Mouse (Mus musculus) intestine, embryonic 14.5 days (tissue): ENCODE data around the gene Rfx8. TPM values are rescaled to one million over a fixed set of nuclear protein-coding genes. Genes with fewer than 3 reads are reported as not detected.

Source experiments
- ATAC-seq: fragments of 200-750 bp; cut with Nextera tagmentation; replicated peaks from 2 replicates; pipeline ENCODE4 v1.8.0; 2017; ENCODE audit warnings: low read depth, moderate number of reproducible peaks, moderate TSS enrichment, moderate library complexity; ENCODE audit not compliant: low FRiP score, low TSS enrichment
- DNase-seq: peaks from one replicate; pipeline ENCODE4 v3.0.0-alpha.2; 2018; ENCODE audit warnings: low spot score
- H3K27ac ChIP-seq: fragments of 300-500 bp; sonication (generic); 2 replicates; pipeline ENCODE4 v1.5.1; 2014; ENCODE audit warnings: low read depth, mild to moderate bottlenecking, control low read depth
- H3K27me3 ChIP-seq: fragments of 300-500 bp; sonication (generic); replicated peaks from 2 replicates; pipeline ENCODE4 v1.6.1; 2014; ENCODE audit warnings: low read length, control low read depth; ENCODE audit not compliant: control insufficient read depth, insufficient read depth
- H3K36me3 ChIP-seq: fragments of 300-500 bp; sonication (generic); 2 replicates; pipeline ENCODE4 v1.6.1; 2014; ENCODE audit warnings: low read length, control low read depth; ENCODE audit not compliant: control insufficient read depth, insufficient read depth
- H3K4me1 ChIP-seq: fragments of 300-500 bp; sonication (generic); replicated peaks from 2 replicates; pipeline ENCODE4 v1.6.1; 2014; ENCODE audit warnings: low read length, control low read depth, mixed read lengths; ENCODE audit not compliant: control insufficient read depth, insufficient read depth
- H3K4me2 ChIP-seq: fragments of 300-500 bp; sonication (generic); 2 replicates; pipeline ENCODE4 v1.6.1; 2014; ENCODE audit warnings: low read length
- H3K4me3 ChIP-seq: fragments of 300-500 bp; sonication (generic); 2 replicates; pipeline ENCODE4 v1.5.1; 2014; ENCODE audit warnings: low read depth, low read length, control low read depth, mixed read lengths
- H3K9ac ChIP-seq: fragments of 300-500 bp; sonication (generic); 2 replicates; pipeline ENCODE4 v1.6.1; 2014; ENCODE audit warnings: mild to moderate bottlenecking, low read length
- H3K9me3 ChIP-seq: fragments of 300-500 bp; sonication (generic); 2 replicates; pipeline ENCODE4 v1.6.1; 2016; ENCODE audit warnings: low read length, control low read depth; ENCODE audit not compliant: control insufficient read depth
- WGBS: fragments of 180-500 bp; shearing (Covaris S2); extraction: QIAGEN DNeasy Blood & Tissue Kit; methylation state at CpG from one replicate; pipeline ENCODE4 v1.1.7; 2014; 5-methylcytosine and 5-hydroxymethylcytosine counted together
- polyA plus RNA-seq: library from polyadenylated mRNA; unstranded; fragments of >200 nt; fragmentation: Nextera tagmentation; extraction: Ambion mirVana; gene quantifications from 2 replicates; pipeline ENCODE4 v1.2.1, GENCODE M21; 2014

The Rfx8 gene
- polyA plus RNA-seq, 1 experiment from 2014 or later, result not detected

DNA sequence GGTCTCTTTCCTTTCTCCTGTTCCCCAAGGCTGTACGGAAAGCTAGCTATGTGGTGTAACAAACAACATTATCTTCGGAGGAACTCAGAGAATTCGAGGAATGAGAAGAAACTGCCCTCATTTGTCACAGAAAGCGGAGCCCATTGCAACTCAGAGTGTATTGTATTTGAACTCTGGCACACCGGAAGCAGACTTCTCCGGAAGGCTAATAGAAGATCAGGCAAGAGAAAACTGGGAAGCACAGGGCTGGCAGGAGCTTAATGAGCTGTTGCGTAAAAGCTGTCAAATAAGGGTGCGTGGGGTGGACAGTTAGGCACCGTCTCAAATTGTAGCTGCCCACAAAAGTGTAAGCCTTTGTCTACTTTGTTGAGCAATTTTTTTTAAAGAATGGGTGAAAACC, 10.7 kb upstream of the Rfx8 start:
- 26% methylated on average over 9 of the region's 9 CpGs for WGBS
- no peak overlapping the region for H3K9ac ChIP-seq
- H3K27ac ChIP-seq, result no peak overlapping the region
- H3K4me2 ChIP-seq, result no peak overlapping the region
- H3K4me1 ChIP-seq, result peaks cover 13% of the 10 kb centered on the region
- DNase-seq (no peak), ATAC-seq (no peak)
- no peaks in the 10 kb centered on the region for H3K36me3 ChIP-seq
- H3K27me3 ChIP-seq, result no peaks in the 10 kb centered on the region
- H3K9me3 ChIP-seq, result no peaks in the 10 kb centered on the region
- H3K4me3 ChIP-seq, result no peak overlapping the region

DNA sequence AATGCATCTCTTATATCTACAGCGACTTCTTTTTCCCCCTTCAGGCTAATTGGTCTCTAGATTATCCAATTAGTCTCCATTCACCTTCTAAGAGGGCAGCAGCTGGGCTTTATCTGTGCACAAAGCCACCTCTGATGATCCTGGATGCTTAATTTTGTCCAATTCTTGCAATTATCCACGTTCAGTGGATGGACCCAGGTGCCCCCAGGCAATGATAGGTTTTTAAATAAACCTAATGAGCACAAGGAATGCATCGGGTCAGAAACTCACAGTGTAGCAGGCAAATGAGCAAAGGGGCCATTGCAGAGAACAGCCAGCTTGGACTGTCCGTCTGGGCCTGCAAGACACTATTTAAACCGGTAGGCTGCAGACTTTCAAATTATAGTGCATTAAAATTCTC, 10.1 kb upstream of the Rfx8 start:
- H3K27me3 ChIP-seq, result no peaks in the 10 kb centered on the region
- H3K4me3 ChIP-seq, result no peak overlapping the region
- DNase-seq (no peak), ATAC-seq (no peak)
- no peaks in the 10 kb centered on the region for H3K36me3 ChIP-seq
- no peak overlapping the region for H3K4me2 ChIP-seq
- WGBS, result 73% methylated on average over 5 of the region's 5 CpGs
- H3K9me3 ChIP-seq, result no peaks in the 10 kb centered on the region
- H3K9ac ChIP-seq, result no peak overlapping the region
- peaks cover 9% of the 10 kb centered on the region for H3K4me1 ChIP-seq
- H3K27ac ChIP-seq, result no peak overlapping the region

DNA sequence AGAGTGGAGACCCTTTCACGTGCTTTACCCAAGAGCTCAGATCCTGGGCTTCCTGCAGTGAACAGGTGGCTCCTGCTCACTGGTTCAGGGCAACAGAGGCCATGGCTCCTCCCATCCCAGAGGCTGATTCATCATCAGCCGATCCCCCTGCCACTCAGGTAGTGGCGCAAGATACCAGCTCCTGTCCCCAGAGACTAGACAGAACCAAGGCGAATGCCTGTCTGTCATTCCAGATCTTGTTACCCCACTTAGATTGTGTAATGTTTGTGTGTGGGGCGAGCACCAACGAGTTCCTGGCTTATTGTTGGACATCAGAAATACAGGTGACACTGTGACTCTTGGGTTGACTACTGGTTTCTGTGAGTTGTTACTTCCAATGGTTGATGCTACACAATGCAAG, 9.1 kb upstream of the Rfx8 start:
- ATAC-seq, result no peak
- 0 out of 2 replicates have a peak, but pooled peaks cover 7% of the 10 kb centered on the region for H3K4me1 ChIP-seq

DNA sequence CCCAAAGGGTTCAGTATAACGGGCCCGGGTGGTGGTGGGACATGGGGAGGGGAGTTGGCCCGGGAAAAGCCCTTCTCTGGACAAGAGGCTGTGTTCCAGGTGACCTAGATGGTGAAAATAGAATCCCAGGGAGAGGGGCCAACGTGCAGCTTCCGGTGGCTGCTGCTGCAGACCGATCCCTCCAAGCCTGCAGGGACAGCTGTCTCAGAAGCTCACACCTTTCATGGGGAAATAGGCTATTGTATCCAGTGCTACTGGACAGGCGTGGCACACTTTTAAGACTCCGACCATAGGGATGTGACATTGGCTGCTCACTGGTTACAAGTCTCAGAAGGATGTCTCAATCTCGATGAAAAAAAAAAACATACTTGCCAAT, 542 bp upstream of the Rfx8 start:
- ATAC-seq (0 out of 2 replicates have a peak, but pooled peaks have one; percentile 36), DNase-seq (no peak)
- peak overlapping the region; percentile 56 for H3K4me3 ChIP-seq

More for the DNA sequence above, 9.1 kb upstream of the Rfx8 start:
- Histone ChIP-seq H3K27me3 (no peaks in the 10 kb centered on the region), H3K9me3 (no peaks in the 10 kb centered on the region), H3K36me3 (no peaks in the 10 kb centered on the region), H3K4me2 (no peak overlapping the region), H3K27ac (no peak overlapping the region), H3K9ac (no peak overlapping the region), H3K4me3 (no peak overlapping the region)
- WGBS, result 87% methylated on average over 6 of the region's 6 CpGs
- DNase-seq, result no peak

DNA sequence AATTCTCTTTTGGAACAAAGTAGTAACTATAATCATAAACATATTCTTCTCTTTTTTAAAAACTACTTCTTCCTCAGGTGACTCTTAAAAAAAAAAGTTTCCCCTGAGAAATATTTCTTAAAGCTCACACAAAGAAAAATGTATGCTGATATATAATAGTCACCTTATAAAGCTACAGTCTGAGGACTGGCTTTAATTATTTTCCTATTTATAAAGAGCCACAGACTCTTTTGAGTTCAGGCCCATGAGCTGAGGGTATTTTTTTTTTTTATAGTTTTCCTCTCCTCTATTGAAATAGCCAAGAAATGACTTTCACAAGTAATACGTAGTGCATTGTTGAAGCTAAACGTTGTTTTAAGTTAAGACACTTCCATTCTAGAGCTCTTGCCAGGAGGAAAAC, 611 bp downstream of the Rfx8 start:
- Histone ChIP-seq H3K36me3 (no peaks in the 10 kb centered on the region), H3K4me1 (peaks cover 8% of the 10 kb centered on the region; the same call in 1 of the 2 replicates), H3K4me2 (peak overlapping the region; percentile 94), H3K9ac (no peak overlapping the region), H3K27me3 (no peaks in the 10 kb centered on the region), H3K9me3 (no peaks in the 10 kb centered on the region), H3K27ac (no peak overlapping the region), H3K4me3 (no peak overlapping the region)
- no peak for ATAC-seq
- no peak for DNase-seq
- WGBS, result 42% methylated on average over 2 of the region's 2 CpGs

More for the DNA sequence above, 542 bp upstream of the Rfx8 start:
- Histone ChIP-seq H3K4me2 (peak overlapping the region; percentile 94), H3K27me3 (no peaks in the 10 kb centered on the region), H3K9ac (no peak overlapping the region), H3K4me1 (peaks cover 8% of the 10 kb centered on the region; the same call in 1 of the 2 replicates), H3K27ac (no peak overlapping the region), H3K36me3 (no peaks in the 10 kb centered on the region), H3K9me3 (no peaks in the 10 kb centered on the region)
- WGBS, result 26% methylated on average over 9 of the region's 9 CpGs

DNA sequence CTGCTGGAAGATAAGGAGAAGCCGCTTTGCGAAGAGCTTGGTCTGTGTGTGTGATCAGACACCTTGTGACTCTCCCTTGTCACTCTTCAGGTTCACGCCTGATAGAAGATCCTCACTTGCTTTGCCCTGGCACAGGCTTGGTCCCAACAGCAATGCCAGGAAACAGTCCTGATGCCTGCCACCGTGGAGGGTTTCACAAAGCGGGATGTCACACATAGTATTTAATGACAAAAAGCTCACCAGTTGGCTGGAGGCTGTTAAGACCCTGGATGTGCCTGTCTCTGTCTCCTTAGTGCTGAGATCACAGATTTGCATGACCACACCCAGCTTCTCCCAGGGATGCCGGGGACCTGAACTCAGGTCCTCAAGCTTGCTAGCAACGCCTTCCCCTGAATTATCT, 5.2 kb downstream of the Rfx8 start:
- no peak overlapping the region for H3K4me3 ChIP-seq
- 91% methylated on average over 7 of the region's 7 CpGs for WGBS
- no peak overlapping the region for H3K4me2 ChIP-seq
- H3K9me3 ChIP-seq, result no peaks in the 10 kb centered on the region
- no peak overlapping the region for H3K9ac ChIP-seq
- no peaks in the 10 kb centered on the region for H3K27me3 ChIP-seq
- H3K4me1 ChIP-seq, result peaks cover 15% of the 10 kb centered on the region; the same call in 1 of the 2 replicates
- no peak for ATAC-seq
- peak overlapping the region; percentile 60; the same call in 1 of the 2 replicates for H3K27ac ChIP-seq
- no peaks in the 10 kb centered on the region for H3K36me3 ChIP-seq
- no peak for DNase-seq

DNA sequence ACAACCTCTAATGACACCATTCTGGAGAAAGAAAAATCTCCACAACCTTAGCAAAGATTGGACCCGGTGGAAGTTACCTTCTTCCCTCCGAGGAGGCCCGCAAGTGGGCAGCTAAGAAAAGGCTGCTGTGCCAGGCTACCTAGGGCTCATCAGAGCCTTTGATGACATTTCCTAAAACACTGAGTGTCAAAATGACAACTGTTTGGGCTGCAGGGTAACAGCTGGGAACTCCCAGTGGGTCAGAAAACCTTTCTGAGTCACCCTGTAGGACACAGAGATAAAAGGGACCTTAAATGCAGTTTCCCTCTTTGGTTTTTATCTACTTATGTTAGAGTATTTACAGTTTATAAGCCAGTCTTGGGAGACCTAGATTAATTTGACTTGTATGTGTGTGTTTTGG, 6.1 kb downstream of the Rfx8 start:
- H3K27me3 ChIP-seq, result no peaks in the 10 kb centered on the region
- DNase-seq (no peak), ATAC-seq (no peak)
- H3K9me3 ChIP-seq, result no peaks in the 10 kb centered on the region
- H3K27ac ChIP-seq, result peak overlapping the region; percentile 60
- no peak overlapping the region for H3K9ac ChIP-seq
- H3K4me2 ChIP-seq, result no peak overlapping the region
- no peaks in the 10 kb centered on the region for H3K36me3 ChIP-seq
- 79% methylated on average over 3 of the region's 3 CpGs for WGBS
- no peak overlapping the region for H3K4me3 ChIP-seq
- H3K4me1 ChIP-seq, result peaks cover 13% of the 10 kb centered on the region; the same call in 1 of the 2 replicates

DNA sequence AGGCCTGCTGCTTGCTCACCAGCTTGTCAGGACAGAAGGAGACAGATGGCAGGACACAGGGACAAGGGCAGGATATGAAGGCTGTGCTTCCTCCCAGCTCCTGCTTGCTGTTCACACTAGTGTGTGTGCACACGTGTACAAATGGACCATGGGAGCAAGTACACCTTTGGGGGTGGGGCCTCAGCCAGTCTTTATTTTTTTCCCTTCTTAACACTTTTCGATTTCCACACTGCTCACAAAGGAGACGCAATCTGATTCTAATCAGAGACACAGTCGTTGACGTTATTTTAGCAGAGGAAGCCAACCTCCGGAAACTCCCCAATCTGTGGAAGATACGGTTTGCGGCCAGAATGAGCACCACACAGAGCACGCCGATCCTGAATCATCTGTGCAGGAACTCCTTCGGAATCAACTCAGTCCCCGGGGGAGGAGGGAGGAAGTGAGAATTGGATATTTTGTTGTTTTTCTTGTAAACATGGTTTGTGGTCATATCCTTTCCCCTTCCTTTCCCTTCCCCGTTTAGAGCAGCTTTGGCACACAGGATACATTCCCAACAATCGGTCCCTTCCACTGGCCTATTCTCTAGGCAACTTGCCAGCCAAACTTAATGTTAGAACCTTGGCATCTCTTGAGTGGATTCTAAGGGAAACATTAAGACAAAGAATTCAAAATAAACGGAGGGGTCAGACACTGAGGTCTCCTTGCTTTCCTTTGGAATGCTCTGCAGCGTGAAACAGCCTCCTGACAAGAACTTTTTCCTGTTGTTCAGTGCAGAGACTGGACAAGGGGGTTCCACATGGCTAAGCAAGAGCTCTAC, 6.7 kb downstream of the Rfx8 start:
- H3K4me3 ChIP-seq, result no peak overlapping the region
- DNase-seq (no peak), ATAC-seq (no peak)
- 0 out of 2 replicates have a peak, but pooled peaks cover 9% of the 10 kb centered on the region for H3K4me1 ChIP-seq
- no peaks in the 10 kb centered on the region for H3K27me3 ChIP-seq
- H3K4me2 ChIP-seq, result no peak overlapping the region
- H3K9me3 ChIP-seq, result no peaks in the 10 kb centered on the region
- H3K36me3 ChIP-seq, result no peaks in the 10 kb centered on the region
- H3K27ac ChIP-seq, result peak overlapping the region; percentile 60
- 60% methylated on average over 16 of the region's 16 CpGs for WGBS
- H3K9ac ChIP-seq, result no peak overlapping the region

DNA sequence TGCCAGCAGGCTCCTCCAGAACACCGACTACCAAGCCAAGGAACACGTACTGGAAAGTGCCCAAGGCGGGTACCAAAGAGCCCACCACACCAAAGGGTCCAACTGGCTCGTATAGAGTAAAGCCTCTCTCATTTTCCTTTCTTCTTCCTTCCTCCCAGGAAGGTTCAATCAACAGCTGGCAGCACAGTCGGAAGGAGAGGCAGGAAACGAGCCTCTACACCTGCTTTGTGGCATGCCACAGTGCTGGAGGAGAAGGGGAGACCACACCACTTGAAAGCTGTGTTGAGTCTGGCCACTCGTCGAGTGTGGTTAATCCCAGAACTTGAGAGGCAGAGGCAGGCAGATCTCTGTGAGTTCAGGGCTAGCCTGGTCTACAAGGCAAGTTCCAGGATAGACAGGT, 7.5 kb downstream of the Rfx8 start:
- 87% methylated on average over 8 of the region's 8 CpGs for WGBS
- H3K9ac ChIP-seq, result no peak overlapping the region

More for the DNA sequence above, 7.5 kb downstream of the Rfx8 start:
- no peaks in the 10 kb centered on the region for H3K9me3 ChIP-seq
- 0 out of 2 replicates have a peak, but pooled peaks cover 8% of the 10 kb centered on the region for H3K4me1 ChIP-seq
- H3K4me2 ChIP-seq, result no peak overlapping the region
- H3K4me3 ChIP-seq, result no peak overlapping the region
- no peaks in the 10 kb centered on the region for H3K36me3 ChIP-seq
- no peak for ATAC-seq
- no peak for DNase-seq
- no peaks in the 10 kb centered on the region for H3K27me3 ChIP-seq
- peak overlapping the region; percentile 60 for H3K27ac ChIP-seq
